Mouse (Mus musculus): Measurements from ENCODE around the gene U2surp. TPM values are rescaled to one million over a fixed set of nuclear protein-coding genes. Genes with fewer than 3 reads are reported as not detected.
A peak's percentile ranks its signal among the peaks of the same experiment; 100 is the strongest.

Gene U2surp
- total and polyA plus RNA-seq, 2 experiments from 2014 or later, result 30.2 to 122 TPM

DNA sequence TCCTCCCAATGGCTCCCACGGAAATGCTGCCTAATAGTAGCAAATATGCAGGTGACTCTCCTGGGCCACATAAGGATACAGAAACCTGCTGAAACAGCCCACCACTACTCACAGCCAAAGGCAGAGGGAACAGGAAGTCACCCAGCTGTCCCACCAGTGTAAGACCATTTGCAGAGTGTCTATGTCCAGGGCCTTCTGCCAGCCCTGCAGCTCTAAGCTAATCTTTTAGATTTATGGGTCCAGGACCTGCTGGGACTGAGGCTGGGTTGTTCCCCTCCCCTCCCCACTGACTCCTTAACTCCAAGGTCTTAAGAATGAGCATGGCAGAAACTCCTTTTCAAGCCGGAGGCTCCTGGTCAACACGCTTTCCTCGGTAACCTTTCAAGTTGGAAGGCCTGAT lies 83.5 kb downstream of the U2surp start:
- ATAC-seq (no peak), DNase-seq (ENCODE audit: low spot score) (no peak)
- H3K4me3 ChIP-seq (ENCODE audit: low read length), result no peak overlapping the region
- no peaks in the 10 kb centered on the region for H3K4me1 ChIP-seq (ENCODE audit: insufficient read depth, low read length)
- H3K4me2 ChIP-seq (ENCODE audit: low read depth, low read length), result no peak overlapping the region
- WGBS, result 84% methylated on average over 4 of the region's 4 CpGs
- no peaks in the 10 kb centered on the region for H3K9me3 ChIP-seq (ENCODE audit: low read length)
- no peak for TF ChIP-seq CTCF (IDR thresholded peaks at IDR 0.05; ENCODE audit: low read depth)
- H3K36me3 ChIP-seq (ENCODE audit: insufficient read depth, low read length), result no peaks in the 10 kb centered on the region
- no peak overlapping the region for H3K27ac ChIP-seq
- H3K9ac ChIP-seq (replicated peaks; ENCODE audit: low read length), result no peak overlapping the region
- no peaks in the 10 kb centered on the region for H3K27me3 ChIP-seq (ENCODE audit: insufficient read depth, low read length)

DNA sequence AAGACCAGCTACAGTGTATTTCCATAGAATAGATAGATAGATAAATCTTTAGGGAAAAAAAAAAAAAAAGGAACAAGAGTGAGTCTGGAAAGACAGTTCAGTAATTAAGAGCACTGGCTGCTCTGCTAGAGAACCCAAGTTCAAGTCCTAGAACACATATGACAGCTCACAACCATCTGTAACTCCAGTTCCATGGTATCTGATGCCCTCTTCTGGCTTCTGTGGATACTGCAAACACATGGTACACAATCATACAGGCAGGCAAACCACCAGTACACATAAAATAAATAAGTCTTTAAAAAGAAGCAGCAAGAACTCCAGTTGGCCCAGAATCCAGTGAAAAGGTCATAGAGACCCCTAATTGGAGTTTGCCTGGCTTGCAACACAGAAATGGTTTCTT lies 97.9 kb downstream of the U2surp start:
- 0 out of 2 replicates have a peak, but pooled peaks have one; percentile 18 for TF ChIP-seq CTCF (IDR thresholded peaks at IDR 0.05; ENCODE audit: low read depth)
- ATAC-seq, result no peak
- no peak overlapping the region for H3K4me2 ChIP-seq (ENCODE audit: low read depth, low read length)

DNA sequence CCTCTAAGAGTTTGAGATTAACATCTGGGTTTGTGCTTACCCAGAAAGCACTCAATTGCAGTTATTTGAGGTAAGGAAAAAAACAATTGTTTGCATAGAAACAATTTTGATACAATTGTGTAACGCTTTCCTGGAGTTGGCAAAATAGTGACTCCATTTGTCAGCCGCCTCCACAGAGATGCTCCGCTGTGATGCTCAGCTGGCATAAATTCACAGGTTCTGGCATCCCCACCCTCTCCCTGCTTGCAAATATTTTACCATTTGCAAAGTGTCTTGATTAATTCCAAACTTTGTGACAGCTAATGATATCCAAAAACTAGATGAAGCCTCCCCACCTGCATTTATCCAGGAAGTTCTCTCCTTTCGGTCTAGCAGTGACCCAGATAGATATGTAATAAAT lies 99.7 kb downstream of the U2surp start:
- no peak overlapping the region for H3K27ac ChIP-seq
- 90% methylated on average over 4 of the region's 4 CpGs for WGBS
- no peaks in the 10 kb centered on the region for H3K27me3 ChIP-seq (ENCODE audit: insufficient read depth, low read length)
- no peak overlapping the region for H3K4me2 ChIP-seq (ENCODE audit: low read depth, low read length)
- H3K4me3 ChIP-seq (ENCODE audit: low read length), result no peak overlapping the region
- no peaks in the 10 kb centered on the region for H3K36me3 ChIP-seq (ENCODE audit: insufficient read depth, low read length)
- TF ChIP-seq CTCF (IDR thresholded peaks at IDR 0.05; ENCODE audit: low read depth), result no peak
- no peaks in the 10 kb centered on the region for H3K4me1 ChIP-seq (ENCODE audit: insufficient read depth, low read length)
- no peak overlapping the region for H3K9ac ChIP-seq (replicated peaks; ENCODE audit: low read length)
- DNase-seq (ENCODE audit: low spot score), result no peak
- no peaks in the 10 kb centered on the region for H3K9me3 ChIP-seq (ENCODE audit: low read length)
- no peak for ATAC-seq

More for the DNA sequence above, 97.9 kb downstream of the U2surp start:
- no peak overlapping the region for H3K4me3 ChIP-seq (ENCODE audit: low read length)
- no peak for DNase-seq (ENCODE audit: low spot score)
- no peaks in the 10 kb centered on the region for H3K27me3 ChIP-seq (ENCODE audit: insufficient read depth, low read length)
- no peaks in the 10 kb centered on the region for H3K4me1 ChIP-seq (ENCODE audit: insufficient read depth, low read length)
- H3K36me3 ChIP-seq (ENCODE audit: insufficient read depth, low read length), result no peaks in the 10 kb centered on the region
- H3K9ac ChIP-seq (replicated peaks; ENCODE audit: low read length), result no peak overlapping the region
- H3K9me3 ChIP-seq (ENCODE audit: low read length), result no peaks in the 10 kb centered on the region
- H3K27ac ChIP-seq, result no peak overlapping the region

DNA sequence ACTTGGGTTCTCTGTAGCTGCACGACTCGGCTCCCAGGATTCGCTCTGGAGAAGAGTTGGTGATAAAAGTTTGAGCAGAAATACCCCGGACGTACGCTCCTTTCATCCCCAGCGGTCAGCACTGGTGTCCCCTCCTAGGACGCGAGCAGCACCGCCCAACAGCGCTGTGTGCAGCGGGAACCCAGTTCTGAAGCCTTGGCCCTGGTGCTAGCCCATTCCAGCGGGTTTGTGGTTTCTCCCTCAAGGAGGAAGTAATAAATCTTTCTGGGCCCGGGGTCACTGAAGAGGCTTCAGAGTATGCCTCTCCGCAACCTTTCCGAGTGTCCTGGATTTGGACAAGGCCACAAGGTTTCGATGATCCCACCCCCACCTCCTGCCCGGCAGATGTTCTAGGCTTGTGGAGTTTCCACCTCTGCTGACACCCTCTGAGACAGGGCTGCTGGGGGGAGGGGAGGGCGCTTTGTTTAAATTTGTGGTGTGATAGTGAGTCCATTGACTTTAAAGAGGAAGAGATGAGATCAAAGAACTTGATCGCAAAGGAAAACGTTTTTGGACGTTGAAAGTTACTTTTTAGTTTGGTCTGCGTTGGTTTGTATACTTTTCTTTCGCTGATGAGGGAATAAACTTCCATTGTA lies 104.1 kb downstream of the U2surp start:
- peak overlapping the region; percentile 83 for H3K4me3 ChIP-seq (ENCODE audit: low read length)
- peak overlapping the region; percentile 94 for H3K4me2 ChIP-seq (ENCODE audit: low read depth, low read length)
- no peaks in the 10 kb centered on the region for H3K9me3 ChIP-seq (ENCODE audit: low read length)
- H3K4me1 ChIP-seq (ENCODE audit: insufficient read depth, low read length), result peaks cover 6% of the 10 kb centered on the region; the same call in 1 of the 2 replicates
- under 1% methylated on average over 24 of the region's 24 CpGs for WGBS
- TF ChIP-seq CTCF (IDR thresholded peaks at IDR 0.05; ENCODE audit: low read depth), result no peak
- ATAC-seq (peak; percentile 58), DNase-seq (ENCODE audit: low spot score) (no peak)
- no peaks in the 10 kb centered on the region for H3K27me3 ChIP-seq (ENCODE audit: insufficient read depth, low read length)
- H3K9ac ChIP-seq (replicated peaks; ENCODE audit: low read length), result peak overlapping the region; percentile 83
- H3K27ac ChIP-seq, result peak overlapping the region; percentile 82
- no peaks in the 10 kb centered on the region for H3K36me3 ChIP-seq (ENCODE audit: insufficient read depth, low read length)

Other genes with a start within 250 kb of the U2surp start
- 73.8 and 88.2 TPM in 2 replicates for gene Chst2, start 105.3 kb downstream of the U2surp start, total RNA-seq (2014; rRNA removed)
- 27.5 and 28.0 TPM in 2 replicates for gene Chst2, start 105.3 kb downstream of the U2surp start, polyA plus RNA-seq (2015; fragmentation: Nextera tagmentation; extraction: Ambion mirVana)
- 22.2 and 22.3 TPM in 2 replicates for gene Paqr9, start 47.7 kb upstream of the U2surp start, total RNA-seq (2014; rRNA removed)
- 5.9 and 6.0 TPM in 2 replicates for gene Paqr9, start 47.7 kb upstream of the U2surp start, polyA plus RNA-seq (2015; fragmentation: Nextera tagmentation; extraction: Ambion mirVana)
- 2.4 and 2.6 TPM in 2 replicates for gene Pcolce2, start 125.6 kb upstream of the U2surp start, total RNA-seq (2014; rRNA removed)
- 2.5 and 3.1 TPM in 2 replicates for gene Pcolce2, start 125.6 kb upstream of the U2surp start, polyA plus RNA-seq (2015; fragmentation: Nextera tagmentation; extraction: Ambion mirVana)
- gene Trpc1, start 238.4 kb upstream of the U2surp start, total RNA-seq (2014; rRNA removed), result 22.9 and 23.2 TPM in 2 replicates
- gene Trpc1, start 238.4 kb upstream of the U2surp start, polyA plus RNA-seq (2015; fragmentation: Nextera tagmentation; extraction: Ambion mirVana), result 8.8 and 9.6 TPM in 2 replicates

Measured in hindbrain, postnatal 0 days (tissue).